Mouse (Mus musculus) heart, embryonic 13.5 days (tissue): ENCODE results near the gene Wdr70. TPM values are rescaled to one million over a fixed set of nuclear protein-coding genes. Genes with fewer than 3 reads are reported as not detected.

Experiments
- ATAC-seq: fragments of 200-750 bp; cut with Nextera tagmentation; 2 replicates; pipeline ENCODE4 v1.8.0; 2017; ENCODE audit warnings: moderate TSS enrichment; ENCODE audit not compliant: insufficient number of reproducible peaks, low FRiP score, low TSS enrichment; ENCODE audit errors: extremely low read depth
- H3K27ac ChIP-seq: fragments of 300-500 bp; sonication (generic); replicated peaks from 2 replicates; pipeline ENCODE4 v1.5.1; 2015; ENCODE audit warnings: moderate library complexity, mild to moderate bottlenecking, inconsistent platforms
- H3K27me3 ChIP-seq: fragments of 300-500 bp; sonication (generic); replicated peaks from 2 replicates; pipeline ENCODE4 v1.6.1; 2015; ENCODE audit warnings: mild to moderate bottlenecking, inconsistent platforms
- H3K36me3 ChIP-seq: fragments of 300-500 bp; sonication (generic); 2 replicates; pipeline ENCODE4 v1.6.1; 2015; ENCODE audit warnings: mild to moderate bottlenecking, inconsistent platforms
- H3K4me1 ChIP-seq: fragments of 300-500 bp; sonication (generic); 2 replicates; pipeline ENCODE4 v1.6.1; 2015; ENCODE audit warnings: inconsistent platforms
- H3K4me2 ChIP-seq: fragments of 300-500 bp; sonication (generic); 2 replicates; pipeline ENCODE4 v1.6.1; 2015; ENCODE audit warnings: inconsistent platforms, mild to moderate bottlenecking, moderate library complexity
- H3K4me3 ChIP-seq: fragments of 300-500 bp; sonication (generic); 2 replicates; pipeline ENCODE4 v1.5.1; 2015; ENCODE audit warnings: moderate library complexity, mild to moderate bottlenecking, inconsistent platforms
- H3K9ac ChIP-seq: fragments of 300-500 bp; sonication (generic); 2 replicates; pipeline ENCODE4 v1.6.1; 2015; ENCODE audit warnings: inconsistent platforms, mild to moderate bottlenecking, moderate library complexity
- H3K9me3 ChIP-seq: fragments of 300-500 bp; sonication (generic); 2 replicates; pipeline ENCODE4 v1.6.1; 2016; ENCODE audit warnings: inconsistent platforms
- WGBS: fragments of 180-500 bp; shearing (Covaris S2); methylation state at CpG from one replicate; pipeline ENCODE4 v1.1.7; 2015; ENCODE audit warnings: mixed read lengths; 5-methylcytosine and 5-hydroxymethylcytosine counted together
- polyA plus RNA-seq: library from polyadenylated mRNA; unstranded; fragments of >200 nt; fragmentation: Nextera tagmentation; extraction: Ambion mirVana; gene quantifications from 2 replicates; pipeline ENCODE4 v1.2.1, GENCODE M21; 2015

The Wdr70 gene
- polyA plus RNA-seq, 1 experiment from 2014 or later, result 38.7 TPM

- no peak overlapping the region for H3K4me3 ChIP-seq
- H3K4me1 ChIP-seq, result peaks cover 3% of the 10 kb centered on the region
- H3K9me3 ChIP-seq, result no peaks in the 10 kb centered on the region
- no peak overlapping the region for H3K4me2 ChIP-seq
- H3K27ac ChIP-seq, result no peak overlapping the region
- no peaks in the 10 kb centered on the region for H3K36me3 ChIP-seq
- no peak overlapping the region for H3K9ac ChIP-seq
- ATAC-seq, result no peak; the same call in 1 of the 2 replicates
- 83% methylated on average over 5 of the region's 5 CpGs for WGBS
- no peaks in the 10 kb centered on the region for H3K27me3 ChIP-seq
These were observed 236.1 kb downstream of the Wdr70 start for GRCm38 (mm10) chr15:7862890-7863289.

- 46% methylated on average over 5 of the region's 5 CpGs for WGBS
- Histone ChIP-seq H3K4me2 (no peak overlapping the region), H3K36me3 (no peaks in the 10 kb centered on the region), H3K4me1 (peaks cover 12% of the 10 kb centered on the region), H3K27ac (no peak overlapping the region), H3K9ac (no peak overlapping the region), H3K9me3 (no peaks in the 10 kb centered on the region), H3K4me3 (no peak overlapping the region), H3K27me3 (no peaks in the 10 kb centered on the region)
- ATAC-seq, result no peak
These were observed 240.2 kb downstream of the Wdr70 start for GRCm38 (mm10) chr15:7858841-7859240.

GRCm38 (mm10) chr15:7857418-7857817, 241.6 kb downstream of the Wdr70 start:
- H3K4me1 ChIP-seq, result peaks cover 12% of the 10 kb centered on the region

GRCm38 (mm10) chr15:7842398-7842797, 256.6 kb downstream of the Wdr70 start:
- Histone ChIP-seq H3K4me2 (no peak overlapping the region), H3K27ac (no peak overlapping the region), H3K9ac (no peak overlapping the region), H3K9me3 (no peaks in the 10 kb centered on the region), H3K36me3 (no peaks in the 10 kb centered on the region), H3K4me1 (no peaks in the 10 kb centered on the region), H3K4me3 (no peak overlapping the region), H3K27me3 (no peaks in the 10 kb centered on the region)
- 72% methylated on average over 4 of the region's 4 CpGs for WGBS
- ATAC-seq, result no peak

More at GRCm38 (mm10) chr15:7857418-7857817, 241.6 kb downstream of the Wdr70 start:
- 41% methylated on average over 13 of the region's 13 CpGs for WGBS
- no peak overlapping the region for H3K4me3 ChIP-seq
- H3K36me3 ChIP-seq, result no peaks in the 10 kb centered on the region
- H3K4me2 ChIP-seq, result peak overlapping the region; percentile 38
- no peak; the same call in 1 of the 2 replicates for ATAC-seq
- no peaks in the 10 kb centered on the region for H3K9me3 ChIP-seq
- H3K27ac ChIP-seq, result peak overlapping the region; percentile 12; the same call in 1 of the 2 replicates
- no peaks in the 10 kb centered on the region for H3K27me3 ChIP-seq
- no peak overlapping the region for H3K9ac ChIP-seq

- no peak overlapping the region for H3K27ac ChIP-seq
- 68% methylated on average over 1 of the region's 1 CpGs for WGBS
- H3K36me3 ChIP-seq, result no peaks in the 10 kb centered on the region
- H3K9me3 ChIP-seq, result no peaks in the 10 kb centered on the region
- no peaks in the 10 kb centered on the region for H3K27me3 ChIP-seq
- no peak for ATAC-seq
- H3K4me2 ChIP-seq, result no peak overlapping the region
- no peak overlapping the region for H3K4me3 ChIP-seq
- no peaks in the 10 kb centered on the region for H3K4me1 ChIP-seq
- no peak overlapping the region for H3K9ac ChIP-seq
These were observed 257.3 kb downstream of the Wdr70 start for GRCm38 (mm10) chr15:7841664-7842063.

- Histone ChIP-seq H3K4me2 (no peak overlapping the region), H3K27ac (no peak overlapping the region), H3K36me3 (no peaks in the 10 kb centered on the region), H3K9me3 (no peaks in the 10 kb centered on the region), H3K27me3 (no peaks in the 10 kb centered on the region), H3K9ac (no peak overlapping the region), H3K4me3 (no peak overlapping the region), H3K4me1 (no peaks in the 10 kb centered on the region)
- ATAC-seq, result no peak
- WGBS, result 63% methylated on average over 7 of the region's 7 CpGs
These were observed 260.1 kb downstream of the Wdr70 start for GRCm38 (mm10) chr15:7838921-7839309.

- H3K4me1 ChIP-seq, result no peaks in the 10 kb centered on the region
- H3K27ac ChIP-seq, result no peak overlapping the region
- no peak for ATAC-seq
- no peaks in the 10 kb centered on the region for H3K36me3 ChIP-seq
- no peaks in the 10 kb centered on the region for H3K9me3 ChIP-seq
- H3K4me3 ChIP-seq, result no peak overlapping the region
- no peak overlapping the region for H3K4me2 ChIP-seq
- WGBS, result 57% methylated on average over 8 of the region's 8 CpGs
- H3K27me3 ChIP-seq, result no peaks in the 10 kb centered on the region
- no peak overlapping the region for H3K9ac ChIP-seq
These were observed 260.7 kb downstream of the Wdr70 start for GRCm38 (mm10) chr15:7838060-7838920.

GRCm38 (mm10) chr15:7835404-7835803, 263.6 kb downstream of the Wdr70 start:
- Histone ChIP-seq H3K4me2 (no peak overlapping the region), H3K9me3 (no peaks in the 10 kb centered on the region), H3K27ac (no peak overlapping the region), H3K4me1 (no peaks in the 10 kb centered on the region), H3K4me3 (no peak overlapping the region), H3K36me3 (no peaks in the 10 kb centered on the region), H3K9ac (no peak overlapping the region), H3K27me3 (no peaks in the 10 kb centered on the region)
- WGBS, result 84% methylated on average over 9 of the region's 9 CpGs
- no peak for ATAC-seq

- no peaks in the 10 kb centered on the region for H3K36me3 ChIP-seq
- no peak overlapping the region for H3K9ac ChIP-seq
- peaks cover 12% of the 10 kb centered on the region for H3K27me3 ChIP-seq
- H3K27ac ChIP-seq, result 0 out of 2 replicates have a peak overlapping the region, but pooled peaks have one; percentile 6
- WGBS, result 7% methylated on average over 6 of the region's 6 CpGs
- H3K4me2 ChIP-seq, result no peak overlapping the region
- H3K4me1 ChIP-seq, result peaks cover 21% of the 10 kb centered on the region
- ATAC-seq, result no peak
- H3K4me3 ChIP-seq, result no peak overlapping the region
- no peaks in the 10 kb centered on the region for H3K9me3 ChIP-seq
These were observed 273.5 kb downstream of the Wdr70 start for GRCm38 (mm10) chr15:7825530-7825929.

- H3K4me2 ChIP-seq, result no peak overlapping the region
- H3K4me3 ChIP-seq, result no peak overlapping the region
- H3K9me3 ChIP-seq, result no peaks in the 10 kb centered on the region
- H3K9ac ChIP-seq, result peak overlapping the region; percentile 41; the same call in 1 of the 2 replicates
- no peak for ATAC-seq
- WGBS, result 42% methylated on average over 6 of the region's 6 CpGs
- H3K27ac ChIP-seq, result no peak overlapping the region
- H3K27me3 ChIP-seq, result peaks cover 26% of the 10 kb centered on the region
- peaks cover 21% of the 10 kb centered on the region for H3K4me1 ChIP-seq
- H3K36me3 ChIP-seq, result no peaks in the 10 kb centered on the region
These were observed 275.1 kb downstream of the Wdr70 start for GRCm38 (mm10) chr15:7823886-7824285.
